Mouse (Mus musculus) G1E (cell line): ENCODE data around the gene Cpne6.

Source experiments
- CTCF ChIP-seq: IDR thresholded peaks from 2 replicates; pipeline ENCODE4 v1.5.1; 2012; ENCODE audit warnings: low read depth, low read length, inconsistent platforms, mixed read lengths
- GATA1 ChIP-seq: IDR thresholded peaks from 2 replicates; pipeline ENCODE4 v1.6.1; 2012; ENCODE audit warnings: borderline replicate concordance, low read length, inconsistent platforms, mixed read lengths
- GATA2 ChIP-seq: IDR thresholded peaks from 2 replicates; pipeline ENCODE4 v1.6.1; 2012; ENCODE audit warnings: low read depth, low read length, inconsistent platforms, borderline replicate concordance
- POLR2AphosphoS5 ChIP-seq: IDR thresholded peaks from 2 replicates; pipeline ENCODE4 v1.6.1; 2012; ENCODE audit warnings: low read depth, low read length, inconsistent platforms; ENCODE audit not compliant: insufficient replicate concordance
- TAL1 ChIP-seq: conservative IDR thresholded peaks from 2 replicates; pipeline ENCODE4 v1.6.1; 2012; ENCODE audit warnings: low read depth, low read length, inconsistent platforms, mixed read lengths

GRCm38 (mm10) chr14:55470806-55471205, 39.4 kb upstream of the Cpne6 start:
- TF ChIP-seq CTCF, result no peak
- no peak for TF ChIP-seq GATA1
- TF ChIP-seq TAL1, result no peak
- TF ChIP-seq POLR2AphosphoS5, result no peak
- TF ChIP-seq GATA2, result no peak
